Mouse (Mus musculus): ENCODE results near the gene Rnf130.

DNA sequence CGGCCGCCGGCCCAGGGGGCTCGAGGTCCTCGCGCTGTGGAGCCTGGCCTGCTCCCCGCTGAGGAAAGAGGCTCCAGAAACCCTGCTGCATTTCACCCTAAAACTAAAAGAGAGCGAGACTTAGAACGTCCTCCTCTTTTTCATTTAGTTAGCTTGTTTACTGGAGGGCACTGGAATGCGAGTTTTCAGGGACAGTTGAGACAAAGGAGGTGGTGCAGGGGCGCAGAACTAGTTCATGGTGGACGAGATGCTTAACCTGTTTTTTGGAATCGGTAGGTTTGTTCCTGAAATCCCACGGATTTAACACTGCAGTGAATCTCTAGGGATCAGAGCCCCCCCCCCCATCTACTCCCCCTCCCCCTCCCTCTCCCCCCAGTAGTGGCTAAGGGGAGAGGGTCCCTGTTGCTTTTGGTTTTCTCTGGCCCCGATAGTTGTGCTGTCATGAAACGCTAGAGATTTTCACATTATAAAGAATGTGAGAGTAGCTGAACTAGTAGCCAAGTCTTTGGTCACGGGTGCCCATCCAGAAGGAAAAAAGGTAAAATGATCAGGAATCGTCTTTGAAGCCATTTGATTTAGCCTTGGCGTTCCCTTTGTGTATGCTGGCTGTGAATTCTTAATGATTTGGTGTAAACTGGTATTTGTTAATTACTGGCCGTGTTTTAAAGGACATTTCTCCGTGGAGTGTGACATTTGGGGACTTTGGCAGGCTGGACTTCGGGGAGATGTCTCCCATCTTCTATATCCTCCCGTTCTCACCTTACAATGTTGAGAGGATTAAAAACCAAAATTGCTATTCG is 775 bp downstream of the Rnf130 start:
- TF ChIP-seq MYOG (IDR thresholded peaks at IDR 0.05; ENCODE audit: control insufficient read depth, extremely low read depth, insufficient read length) (no peak), USF1 (IDR thresholded peaks at IDR 0.05; ENCODE audit: low read depth) (no peak), CTCF (IDR thresholded peaks at IDR 0.05; ENCODE audit: control insufficient read depth, insufficient read depth, insufficient read length) (no peak), MYOD1 (IDR thresholded peaks at IDR 0.05; ENCODE audit: control insufficient read depth, insufficient read length, low read depth) (no peak), MAX (IDR thresholded peaks at IDR 0.05) (no peak), CEBPB (IDR thresholded peaks at IDR 0.05; ENCODE audit: low read depth) (no peak)
